Mouse (Mus musculus) telencephalon, adult 2 months (tissue): ENCODE results near the gene Rcc1l.

Experiments used
- DNase-seq: peaks from one replicate; pipeline ENCODE4 v3.0.0-alpha.2; 2011; ENCODE audit warnings: low read depth, low spot score

The Rcc1l gene

DNA sequence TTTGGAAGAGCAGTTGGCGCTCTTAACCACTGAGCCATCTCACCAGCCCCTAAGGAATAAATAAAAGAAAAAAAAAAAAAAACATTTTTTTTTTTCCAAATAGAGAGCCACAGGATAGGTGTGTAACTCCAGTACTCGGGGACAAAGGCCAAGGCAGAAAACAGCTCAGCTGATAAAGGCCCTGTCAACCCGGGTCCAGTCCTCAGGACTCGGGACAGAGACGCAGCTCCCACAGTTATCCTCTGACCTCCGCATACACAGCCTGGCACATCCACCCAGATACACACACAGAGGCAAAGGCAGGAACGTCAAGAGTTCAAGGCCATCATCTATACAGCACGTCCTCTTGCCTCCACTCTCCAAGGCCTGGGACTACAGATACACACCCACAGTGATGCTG lies 6.4 kb downstream of the Rcc1l start:
- DNase-seq = no peak

DNA sequence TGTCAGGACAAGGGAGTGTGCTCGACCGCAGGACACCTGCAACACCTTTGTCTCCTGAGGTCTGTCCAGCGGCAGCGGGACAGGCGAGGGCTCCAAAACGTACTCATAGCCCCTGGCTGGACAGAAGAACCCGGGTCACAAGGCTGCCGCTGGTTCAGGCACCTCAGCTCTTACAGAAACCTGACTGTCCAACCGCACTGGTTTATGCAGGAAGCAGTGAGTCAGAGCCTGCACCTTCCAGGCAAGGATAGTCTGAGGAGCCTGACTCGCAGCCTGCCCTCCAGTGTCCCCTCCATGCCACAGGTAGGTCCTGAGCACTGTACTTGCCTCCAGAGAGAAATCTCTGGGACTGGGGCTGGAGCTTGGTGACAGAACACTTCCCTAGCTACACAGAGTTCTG lies 7.3 kb downstream of the Rcc1l start:
- no peak for DNase-seq

DNA sequence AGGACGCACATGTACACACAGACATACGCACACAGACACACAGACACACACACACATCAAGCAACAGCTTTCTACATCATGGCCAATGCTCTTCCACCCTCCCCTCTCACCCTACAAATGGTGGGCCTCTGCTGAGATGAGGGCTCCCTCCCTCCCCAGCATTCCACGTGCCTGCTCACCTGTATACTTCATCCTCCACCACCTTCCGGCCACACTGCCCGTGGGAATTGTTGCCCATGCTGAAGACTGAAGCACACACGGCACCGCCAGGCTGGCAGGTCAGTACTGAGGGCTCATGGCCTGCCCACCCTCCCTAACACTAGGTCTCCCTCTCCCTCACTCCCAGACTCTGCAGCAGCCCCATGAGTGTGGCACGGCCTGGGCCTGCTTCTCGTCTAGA lies 8.5 kb downstream of the Rcc1l start:
- DNase-seq = no peak

DNA sequence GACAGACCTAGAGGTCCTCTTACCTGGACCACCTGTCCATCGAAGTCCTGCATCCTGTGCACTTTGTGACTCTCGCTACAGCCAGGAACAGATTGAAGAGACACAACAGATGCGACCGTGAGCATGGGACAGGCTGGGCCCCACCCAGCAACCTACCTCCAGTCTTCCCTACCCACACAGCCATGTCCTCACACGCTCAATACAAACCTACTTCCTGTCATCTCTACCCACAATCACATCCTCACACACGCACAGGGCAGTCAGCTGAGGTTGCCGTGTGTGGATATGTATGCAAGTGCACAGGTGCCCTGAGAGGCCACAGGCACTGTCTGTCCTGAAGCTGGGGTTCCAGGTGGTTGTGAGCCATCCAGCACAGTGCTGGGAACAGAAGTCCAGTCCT lies 9.9 kb downstream of the Rcc1l start:
- DNase-seq = no peak

DNA sequence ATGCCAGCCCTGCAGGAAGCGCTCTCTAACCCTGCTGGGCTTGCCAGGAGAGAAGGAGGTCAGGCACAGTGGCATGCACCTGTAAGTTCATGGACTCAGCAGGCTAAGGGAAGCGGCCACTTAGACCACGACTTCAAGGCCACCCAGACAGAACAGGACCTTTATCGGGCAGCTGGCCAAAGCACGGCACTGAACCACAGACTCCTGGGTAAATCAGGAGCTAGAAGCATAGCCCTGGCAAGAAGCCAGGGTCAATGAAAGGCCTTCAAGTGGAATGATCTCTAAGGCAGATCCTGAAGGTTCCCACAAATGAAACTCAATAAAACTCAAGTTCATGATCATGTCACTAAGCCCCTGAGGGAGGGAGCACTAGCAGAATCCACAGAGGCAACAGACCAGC lies 11.9 kb downstream of the Rcc1l start:
- no peak for DNase-seq

DNA sequence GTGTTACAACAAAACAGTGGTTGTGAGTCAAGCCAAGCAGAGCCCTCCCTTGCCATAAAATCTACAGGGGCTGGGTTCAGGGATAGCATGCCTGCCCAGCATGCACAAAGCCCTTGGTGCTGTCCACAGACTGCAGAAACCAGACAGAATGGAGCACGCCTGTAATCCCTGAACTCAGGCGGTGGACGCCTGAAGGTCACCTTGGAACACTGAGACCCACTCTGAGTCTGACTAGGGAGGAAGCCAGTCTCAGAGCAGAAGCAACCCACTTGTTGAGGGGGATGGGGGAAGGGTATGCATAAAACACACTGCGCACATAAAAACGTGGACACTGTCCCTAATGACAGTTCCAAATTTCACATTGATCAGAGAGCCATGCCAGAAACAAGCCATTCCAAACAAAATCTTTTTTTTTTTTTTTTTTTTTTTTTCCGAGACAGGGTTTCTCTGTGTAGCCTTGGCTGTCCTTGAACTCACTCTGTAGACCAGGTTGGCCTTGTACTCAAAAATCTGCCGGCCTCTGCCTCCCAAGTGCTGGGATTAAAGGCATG lies 20.6 kb downstream of the Rcc1l start:
- no peak for DNase-seq

DNA sequence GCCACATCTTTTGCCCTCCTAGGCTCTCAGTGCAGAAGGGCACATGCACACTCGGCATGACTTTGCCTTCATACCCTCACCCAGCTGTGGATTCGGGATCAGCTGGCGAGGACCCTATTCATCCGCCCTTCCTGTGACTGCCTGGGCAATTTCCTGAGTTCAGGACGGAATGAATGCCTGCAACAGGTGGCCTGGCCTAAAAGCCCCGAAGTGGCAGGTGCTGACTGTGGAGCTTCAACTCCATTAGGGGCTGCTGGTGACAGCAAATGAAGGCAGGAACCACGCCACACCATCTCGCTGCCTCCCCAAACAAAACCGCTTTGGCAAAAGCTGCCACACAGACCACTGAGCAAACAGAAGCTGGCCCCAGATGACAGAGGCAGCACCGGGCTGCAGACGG lies 24.7 kb downstream of the Rcc1l start:
- no peak for DNase-seq

DNA sequence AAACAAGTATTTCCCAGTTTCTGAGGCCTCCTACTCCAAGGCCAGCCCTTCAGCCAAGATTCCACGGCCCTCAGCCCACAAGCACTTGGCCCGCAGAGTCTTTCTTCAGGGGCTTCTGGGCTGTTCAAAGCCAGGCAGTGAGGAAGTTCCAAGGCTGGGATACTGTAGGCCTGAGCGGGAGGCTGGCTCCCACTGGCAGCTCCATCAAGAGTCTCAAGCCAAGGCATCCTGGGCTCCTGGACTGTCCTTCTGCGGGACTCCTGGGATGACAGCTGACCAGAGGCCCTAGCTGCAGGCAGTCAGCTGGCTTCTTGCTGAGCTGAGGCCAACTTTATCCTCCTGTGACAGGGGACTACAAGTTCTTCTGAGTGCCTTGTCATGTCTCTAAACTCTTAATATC lies 28.4 kb downstream of the Rcc1l start:
- no peak for DNase-seq

DNA sequence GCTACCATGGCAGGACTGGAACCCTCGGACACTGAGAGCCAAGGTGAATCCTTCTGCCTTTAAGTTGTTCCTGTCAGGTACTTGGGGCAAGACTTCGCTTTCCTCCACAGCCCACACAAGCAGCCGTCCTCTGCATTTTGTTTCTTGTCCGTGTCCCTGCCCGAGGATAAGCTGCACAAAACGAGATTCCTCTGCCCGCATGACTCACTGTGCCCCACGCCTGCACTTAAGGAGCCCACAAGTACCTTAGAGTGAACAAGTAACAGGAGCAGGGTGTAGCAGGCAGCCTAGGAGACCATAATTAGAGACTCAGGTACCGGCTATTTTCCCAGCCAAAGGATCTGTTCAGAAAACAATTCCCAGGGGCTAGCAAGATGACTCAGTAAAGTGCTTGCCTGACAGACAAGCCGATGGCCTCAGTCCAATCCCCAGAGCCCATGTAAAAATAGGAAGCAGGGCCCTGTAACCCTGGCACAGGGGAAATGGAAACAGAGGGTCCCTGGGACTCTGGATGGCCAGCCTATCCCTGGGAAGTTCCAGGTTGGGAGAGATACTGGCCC lies 29.3 kb downstream of the Rcc1l start:
- no peak for DNase-seq

DNA sequence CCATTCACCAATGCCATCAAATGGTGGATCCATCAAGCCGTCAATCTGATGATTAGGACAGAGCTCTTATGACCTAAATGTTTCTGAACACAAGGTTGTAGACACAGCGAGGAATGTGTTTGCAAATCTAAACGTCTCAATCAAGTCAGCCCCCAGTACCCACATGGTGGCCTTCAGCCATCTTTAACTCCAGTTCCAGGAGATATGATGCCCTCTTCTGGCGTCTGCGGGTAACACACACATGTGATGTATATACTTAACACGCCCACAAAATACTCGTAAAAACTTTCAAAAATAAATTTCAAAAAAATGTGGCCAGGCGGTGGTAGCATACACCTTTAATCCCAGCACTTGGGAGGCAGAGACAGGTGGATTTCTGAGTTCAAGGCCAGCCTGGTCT lies 31.6 kb downstream of the Rcc1l start:
- no peak for DNase-seq

DNA sequence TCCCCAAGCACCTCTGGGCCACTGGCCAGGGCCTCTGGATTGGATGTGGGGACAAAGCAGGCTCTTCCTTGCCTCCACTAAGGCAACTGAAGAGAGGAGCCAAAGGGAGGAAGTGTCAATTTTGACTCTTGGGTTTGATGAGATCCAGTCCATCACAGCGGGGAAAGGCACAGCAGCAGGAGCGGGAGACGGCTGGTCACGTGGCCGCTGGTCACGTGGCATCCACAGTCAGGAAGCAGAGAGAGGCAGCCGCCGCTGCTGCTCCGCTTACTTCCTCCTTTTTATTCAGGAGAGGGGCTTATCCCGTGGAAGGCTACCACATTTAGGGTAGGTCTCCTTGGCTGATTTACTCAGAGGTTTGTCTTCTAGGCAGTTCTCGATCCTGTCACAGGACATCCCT lies 34.2 kb downstream of the Rcc1l start:
- DNase-seq = no peak

DNA sequence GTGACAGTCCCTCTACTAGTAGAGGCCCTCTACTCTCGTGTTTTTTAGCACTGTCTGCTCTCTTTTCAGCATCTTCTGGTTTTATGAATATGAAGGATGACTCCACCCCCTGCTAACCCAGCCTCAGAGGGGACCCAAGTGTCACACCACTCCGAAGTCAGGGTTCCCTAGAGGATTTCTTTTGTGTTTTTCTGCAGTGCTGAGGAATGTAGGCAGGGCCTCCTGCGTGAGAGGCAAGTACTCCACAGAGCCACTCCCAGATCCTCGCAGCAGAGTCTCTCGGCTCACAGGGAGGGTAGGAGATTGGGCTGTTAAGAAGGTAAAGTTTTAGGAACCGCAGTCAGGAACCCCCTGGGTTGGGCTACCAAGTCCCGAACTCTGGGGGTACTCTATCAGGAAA lies 35.3 kb downstream of the Rcc1l start:
- DNase-seq = no peak

DNA sequence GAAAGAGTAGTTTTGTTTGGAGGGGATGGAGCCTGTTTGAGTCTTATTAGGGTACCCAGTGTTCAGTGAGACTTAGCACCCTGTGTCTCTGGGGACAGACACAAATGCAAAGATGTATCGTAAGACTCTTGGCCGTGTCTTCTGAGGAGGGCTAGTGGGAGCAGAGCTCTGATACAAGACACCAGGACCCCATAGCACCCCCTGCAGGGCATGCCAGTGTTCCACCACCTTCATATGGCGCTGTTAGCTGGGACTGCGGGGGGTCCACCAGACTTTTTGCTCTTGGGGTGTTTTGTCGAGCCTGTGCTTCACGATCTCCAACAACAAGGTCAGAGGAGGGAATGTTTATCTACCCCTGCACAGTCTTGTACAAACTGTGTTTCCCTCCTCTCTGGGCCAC lies 37.1 kb downstream of the Rcc1l start:
- DNase-seq = no peak

DNA sequence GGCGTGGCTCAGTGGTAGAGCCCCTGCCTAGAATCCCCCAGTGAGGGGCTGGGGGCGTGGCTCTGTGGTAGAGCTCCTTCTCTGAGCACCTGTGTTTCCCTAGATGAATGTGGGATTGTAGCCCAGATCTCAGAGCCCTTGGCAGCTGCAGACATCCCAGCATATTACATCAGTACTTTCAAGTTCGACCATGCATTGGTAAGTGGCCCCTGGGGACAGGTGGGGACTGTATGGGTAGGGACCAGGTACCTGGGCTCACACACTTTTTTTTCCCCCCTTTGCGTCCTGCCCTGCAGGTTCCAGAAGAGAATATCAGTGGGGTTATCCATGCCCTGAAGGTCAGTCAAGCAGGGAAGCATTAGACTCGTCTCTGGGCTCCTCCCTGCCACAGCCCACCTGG lies 38.6 kb downstream of the Rcc1l start:
- DNase-seq = no peak

DNA sequence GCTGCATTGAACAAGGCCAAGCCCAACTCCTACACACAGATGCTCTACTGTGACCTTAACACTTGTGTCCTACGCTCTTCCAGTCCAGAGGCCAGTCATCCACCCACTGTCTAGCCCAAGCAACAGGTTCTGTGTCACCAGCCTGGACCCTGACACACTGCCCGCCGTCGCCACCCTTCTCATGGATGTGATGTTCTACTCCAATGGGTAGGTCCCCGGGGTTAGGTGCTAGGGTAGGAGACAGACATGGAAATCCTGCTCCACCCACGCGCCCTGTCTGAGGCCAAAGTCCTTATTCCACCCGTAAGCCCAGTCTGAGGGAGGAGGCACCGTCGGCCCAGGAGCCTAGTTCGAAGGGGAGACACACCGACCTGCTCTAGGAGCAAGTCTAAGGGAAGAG lies 40.6 kb downstream of the Rcc1l start:
- DNase-seq = no peak

DNA sequence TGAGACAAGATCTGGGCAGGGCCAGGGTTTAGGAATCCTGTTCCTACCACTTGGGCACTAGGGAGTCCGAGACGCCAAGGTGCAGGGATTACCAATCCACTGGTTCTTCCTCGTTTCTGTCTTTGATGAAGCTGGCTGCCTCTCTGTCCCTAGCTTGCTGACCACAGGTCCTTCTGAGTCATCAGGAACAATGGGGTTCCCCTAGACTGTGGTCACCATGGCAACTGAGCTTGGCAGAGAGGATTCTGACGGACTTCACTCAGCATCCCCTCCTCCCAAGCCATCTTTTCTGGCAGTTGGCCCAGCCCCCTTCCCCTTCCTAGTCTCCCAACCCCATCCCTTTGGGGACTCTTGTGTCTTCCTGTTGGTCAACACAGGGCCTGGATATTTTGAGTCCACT lies 45.0 kb downstream of the Rcc1l start:
- DNase-seq = no peak

DNA sequence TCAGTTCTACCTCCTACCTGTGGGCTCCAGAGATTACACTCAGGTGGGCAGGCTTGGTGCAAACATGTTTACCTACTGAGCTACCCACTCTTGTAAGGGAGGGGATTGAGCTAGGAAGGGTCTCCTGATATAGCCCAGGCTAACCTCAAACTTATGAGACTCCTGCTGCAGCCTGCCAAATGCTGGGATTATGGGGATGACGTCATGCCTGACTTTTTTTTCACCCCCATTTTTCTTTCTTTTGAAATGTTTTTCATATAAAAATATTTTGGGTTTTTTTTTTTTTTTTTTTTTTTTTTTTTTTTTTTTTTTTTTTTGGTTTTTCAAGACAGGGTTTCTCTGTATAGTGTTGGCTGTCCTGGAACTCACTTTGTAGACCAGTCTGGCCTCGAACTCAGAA lies 50.3 kb downstream of the Rcc1l start:
- DNase-seq = no peak

DNA sequence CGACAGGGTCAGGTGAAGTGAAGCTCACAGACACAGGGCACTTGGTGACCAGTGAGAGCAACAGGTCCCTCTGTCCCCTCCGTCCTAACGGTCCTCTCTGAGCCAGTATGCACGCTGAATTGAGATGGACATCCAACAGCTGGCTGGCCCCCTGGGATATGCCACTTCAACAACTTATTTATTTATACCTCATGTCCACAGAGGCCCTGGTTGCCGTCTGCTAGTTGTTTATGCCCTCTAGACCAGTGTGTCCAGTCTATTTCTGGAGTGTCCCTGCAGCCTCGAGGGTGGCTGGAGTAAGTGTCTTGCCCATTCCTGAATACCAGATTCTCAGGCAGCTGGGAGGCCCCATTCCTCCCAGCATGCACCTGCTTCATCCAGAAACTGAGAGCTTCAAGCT lies 52.7 kb downstream of the Rcc1l start:
- no peak for DNase-seq

DNA sequence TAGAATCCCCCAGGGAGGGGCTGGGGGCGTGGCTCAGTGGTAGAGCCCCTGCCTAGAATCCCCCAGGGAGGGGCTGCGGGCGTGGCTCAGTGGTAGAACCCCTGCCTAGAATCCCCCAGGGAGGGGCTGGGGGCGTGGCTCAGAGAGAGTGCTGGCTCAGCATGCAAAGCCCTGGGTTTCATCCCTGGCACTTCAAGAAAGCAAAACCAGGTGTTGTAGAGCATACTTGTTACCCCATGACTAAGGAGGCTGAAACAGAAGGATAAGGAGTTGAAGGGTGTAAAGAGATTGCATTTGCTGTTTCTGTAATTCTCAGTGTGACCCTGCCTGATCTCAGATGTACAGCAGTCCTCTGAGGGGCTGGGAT lies 54.7 kb downstream of the Rcc1l start:
- no peak for DNase-seq

DNA sequence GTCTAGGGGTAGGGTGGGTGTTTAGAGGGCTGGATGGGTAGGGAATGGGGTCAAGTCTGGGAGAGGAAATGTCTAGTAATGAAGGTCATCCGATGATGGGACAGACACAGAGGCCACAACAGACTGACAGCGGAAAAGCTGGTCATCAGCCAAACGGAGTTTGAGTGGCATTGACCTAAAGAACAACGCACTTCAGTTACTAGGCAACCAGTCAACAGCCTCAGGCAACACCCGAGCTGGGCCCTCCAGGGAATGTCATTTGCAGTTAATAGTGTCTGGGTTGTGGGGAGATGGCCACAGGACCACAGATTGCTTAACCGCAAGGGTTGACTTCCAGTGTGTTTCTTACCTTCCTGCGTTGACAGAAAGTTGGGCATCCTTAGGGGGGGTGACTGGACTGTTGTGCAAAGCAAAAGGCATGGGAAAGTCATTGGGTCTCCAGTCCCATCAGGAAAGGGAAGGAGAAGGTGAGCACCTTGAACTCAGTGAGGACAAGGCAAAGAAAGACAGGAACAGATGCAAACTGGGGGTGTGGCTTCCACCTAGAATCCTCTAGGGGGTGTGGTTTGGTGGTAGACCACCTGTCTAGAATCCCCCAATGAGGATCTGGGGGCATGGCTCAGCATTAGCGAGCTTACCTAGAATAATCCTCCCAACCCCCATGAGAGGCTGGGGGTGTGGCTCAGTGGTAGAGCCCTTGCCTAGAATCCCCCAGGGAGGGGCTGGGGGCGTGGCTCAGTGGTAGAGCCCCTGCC lies 55.3 kb downstream of the Rcc1l start:
- no peak for DNase-seq

DNA sequence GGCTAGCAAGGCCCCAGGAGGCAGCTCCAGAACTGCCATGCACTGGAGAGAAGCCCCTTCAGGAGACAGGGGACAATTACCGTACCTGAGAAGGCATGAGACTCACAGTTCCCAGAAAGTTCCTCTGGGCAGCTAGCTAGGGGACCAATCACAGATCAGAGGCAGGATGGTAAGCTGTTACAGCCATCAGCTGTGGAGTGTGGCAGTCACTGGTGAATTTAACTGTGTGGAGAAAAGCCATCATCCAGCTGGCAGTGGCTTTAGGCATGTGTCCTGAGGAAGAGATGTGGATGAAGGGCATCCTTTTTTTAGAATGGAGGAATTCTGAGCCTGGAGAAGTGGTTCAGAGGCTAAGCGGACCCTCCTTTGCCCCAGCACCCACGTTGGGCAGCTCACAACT lies 56.4 kb downstream of the Rcc1l start:
- no peak for DNase-seq

DNA sequence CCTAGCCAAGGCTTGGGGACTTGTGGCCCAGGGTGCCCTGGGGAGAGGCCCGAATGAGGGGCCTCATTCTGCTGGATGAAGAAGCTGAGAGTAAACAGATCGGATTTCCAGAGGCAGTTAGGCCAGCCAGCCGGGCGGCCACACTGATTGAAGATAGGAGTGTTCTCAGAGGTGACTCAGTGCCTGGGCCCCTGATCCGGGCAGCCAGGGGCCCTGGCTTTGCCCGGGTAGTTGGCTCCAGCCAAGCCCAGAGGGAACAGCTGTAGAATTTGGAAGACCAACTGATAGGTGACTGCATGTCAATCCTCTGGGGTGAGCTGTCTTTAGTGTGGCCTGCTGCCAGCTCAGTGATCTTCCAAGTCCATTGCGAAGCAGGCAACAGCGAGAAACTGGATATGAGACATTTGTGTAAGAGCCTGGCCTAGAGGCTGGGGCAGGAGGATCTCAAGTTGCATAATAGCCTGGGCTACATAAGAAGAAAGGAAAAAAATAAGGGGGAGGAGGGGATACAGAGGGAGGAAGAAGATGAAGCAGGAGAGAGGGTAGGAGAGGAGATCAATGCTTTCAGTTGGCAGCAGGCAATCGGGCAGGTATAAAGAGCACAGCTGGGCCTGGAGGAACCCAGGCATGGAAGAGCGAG lies 57.0 kb downstream of the Rcc1l start:
- DNase-seq = no peak

DNA sequence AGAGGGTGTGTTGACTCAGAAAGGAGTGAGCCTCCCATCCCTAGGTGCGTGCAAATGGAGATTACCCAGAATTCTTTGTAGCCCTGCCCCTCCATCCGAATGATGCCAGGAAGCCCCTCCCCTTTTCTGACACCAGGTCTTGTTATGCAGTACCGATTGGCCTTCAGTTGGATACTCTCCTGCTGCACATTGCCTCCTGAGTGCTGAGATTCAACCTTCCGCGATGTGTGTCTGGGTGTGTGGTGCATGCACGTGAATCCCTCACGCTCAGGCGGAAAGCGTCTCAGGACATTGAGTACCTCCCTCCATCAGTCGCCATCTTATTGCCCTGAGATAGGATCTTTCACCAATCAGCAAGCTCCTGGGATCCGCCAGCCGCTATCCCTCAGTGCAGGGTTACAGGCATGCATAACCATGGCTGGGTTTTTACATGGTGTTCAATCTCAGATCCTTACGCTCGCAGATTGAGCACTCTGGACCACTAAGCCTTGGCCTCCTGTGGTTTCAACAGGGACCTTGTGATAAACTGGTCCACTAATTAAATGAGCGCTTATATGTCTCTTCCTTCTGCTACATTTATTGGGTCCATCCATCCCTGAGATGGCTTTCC lies 57.7 kb downstream of the Rcc1l start:
- no peak for DNase-seq
